ENCODE assay signal across 16 mouse cellular contexts in the genomic region with DNA sequence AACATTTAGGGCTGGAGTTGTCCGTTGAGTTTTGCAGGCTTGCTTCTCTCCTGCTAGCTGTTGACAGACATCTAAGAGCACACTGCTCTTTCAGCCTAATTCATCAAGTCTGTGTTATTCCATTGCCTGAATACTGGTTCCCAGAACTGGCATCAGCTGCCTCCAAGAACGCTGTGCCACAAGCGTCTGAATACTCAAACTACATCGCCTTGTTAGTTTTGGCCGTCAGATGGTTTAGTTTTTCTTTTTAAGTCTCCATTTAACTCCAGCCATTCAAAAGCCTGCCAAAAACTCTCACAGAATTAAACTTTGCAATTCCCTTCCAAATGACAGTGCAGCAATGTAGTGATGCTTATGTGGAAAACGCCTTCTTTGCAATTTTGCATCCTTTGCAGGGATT. TPM values are rescaled to one million over a fixed set of nuclear protein-coding genes. Genes with fewer than 3 reads are reported as not detected.
DNase-seq lines count a peak whose midpoint lies in the region; ATAC-seq and TF ChIP-seq lines count a peak whose summit lies in the region.
"Had no signal": no experiment of that assay in that cellular context is flagged by ENCODE, and none has a peak within 500 bp of the region (broad histone marks: within the 10 kb centered on the region; RNA-seq: fewer than 3 reads in every experiment).

No protein-coding gene starts in this region.

- H3K4me1 ChIP-seq in heart, embryonic 12.5 days (replicated peaks), result 0 out of 2 replicates have a peak, but pooled peaks cover 3% of the 10 kb centered on the region
- H3K4me1 ChIP-seq in forebrain, postnatal 0 days (ENCODE audit: insufficient read depth), result no peaks in the 10 kb centered on the region
- H3K4me1 ChIP-seq: hindbrain, embryonic 15.5 days; neural tube, embryonic 15.5 days had no signal

- H3K4me3 ChIP-seq in heart, embryonic 12.5 days, result no peak overlapping the region
- peak overlapping the region; percentile 11; the same call in 1 of the 2 replicates for H3K4me3 ChIP-seq in forebrain, postnatal 0 days (ENCODE audit: low read depth, low read length)
- H3K4me3 ChIP-seq: hindbrain, embryonic 15.5 days; neural tube, embryonic 15.5 days had no signal

- H3K36me3 ChIP-seq in heart, embryonic 12.5 days, result no peaks in the 10 kb centered on the region
- H3K36me3 ChIP-seq in forebrain, postnatal 0 days (ENCODE audit: insufficient read depth), result no peaks in the 10 kb centered on the region
- H3K36me3 ChIP-seq: hindbrain, embryonic 15.5 days; neural tube, embryonic 15.5 days had no signal

- no peaks in the 10 kb centered on the region for H3K27me3 ChIP-seq in heart, embryonic 12.5 days (replicated peaks)
- no peaks in the 10 kb centered on the region for H3K27me3 ChIP-seq in forebrain, postnatal 0 days (ENCODE audit: insufficient read depth, low read length)
- H3K27me3 ChIP-seq: hindbrain, embryonic 15.5 days; neural tube, embryonic 15.5 days had no signal

- no peak for ATAC-seq in heart, embryonic 12.5 days (ENCODE audit: insufficient number of reproducible peaks, low FRiP score)
- ATAC-seq in forebrain, postnatal 0 days, result peak; percentile 83
- ATAC-seq: CD4-positive, CD25-positive, alpha-beta regulatory T cell, adult 4 months had no signal

- 67% methylated on average over 6 of the region's 6 CpGs for WGBS in heart, embryonic 12.5 days
- 32% methylated on average over 6 of the region's 6 CpGs for WGBS in forebrain, postnatal 0 days

- no peak for DNase-seq in heart, postnatal 4 days
- DNase-seq in lung, postnatal 10 days, result peak; percentile 4
- no peak for DNase-seq in lung, postnatal 4 days
- DNase-seq in forebrain, postnatal 0 days, result peak; percentile 67
- DNase-seq in right cerebral cortex, postnatal 10 days (ENCODE audit: low spot score in 2 of 2), result peak; percentile 64 to 69
- no peak for DNase-seq in urinary bladder, adult 18-20 months (ENCODE audit: low spot score in 2 of 2)
- DNase-seq: cerebellum, adult 11 months; kidney, postnatal 36 days; thymus, postnatal 36 days had no signal

- no peak overlapping the region for H3K9ac ChIP-seq in heart, embryonic 12.5 days
- H3K9ac ChIP-seq in forebrain, postnatal 0 days, result no peak overlapping the region
- H3K9ac ChIP-seq: hindbrain, embryonic 15.5 days; neural tube, embryonic 15.5 days had no signal

- no peak overlapping the region for H3K27ac ChIP-seq in heart, embryonic 12.5 days (ENCODE audit: poor library complexity, severe bottlenecking)
- peak overlapping the region; percentile 64 for H3K27ac ChIP-seq in forebrain, postnatal 0 days (ENCODE audit: low read depth, low read length)
- H3K27ac ChIP-seq: hindbrain, embryonic 15.5 days; neural tube, embryonic 15.5 days had no signal

- no peak for TF ChIP-seq CTCF in forebrain, postnatal 0 days (IDR thresholded peaks at IDR 0.05; ENCODE audit: low read depth)

- H3K4me2 ChIP-seq in heart, embryonic 12.5 days, result peak overlapping the region; percentile 22; the same call in 1 of the 2 replicates
- H3K4me2 ChIP-seq in forebrain, postnatal 0 days (ENCODE audit: low read depth), result peak overlapping the region; percentile 37
- H3K4me2 ChIP-seq: hindbrain, embryonic 15.5 days had no signal

- H3K9me3 ChIP-seq in heart, embryonic 12.5 days (replicated peaks), result no peaks in the 10 kb centered on the region
- H3K9me3 ChIP-seq in forebrain, postnatal 0 days (ENCODE audit: low read length), result no peaks in the 10 kb centered on the region
- H3K9me3 ChIP-seq: hindbrain, embryonic 15.5 days; neural tube, embryonic 15.5 days had no signal

RNA-seq across cellular contexts. Expression of gene Scrg1, which starts 1.4 kb away (rescaled TPM):
- 0.58 and 1.6 TPM in 2 replicates for polyA plus RNA-seq in heart, embryonic 12.5 days (2016; fragmentation: Nextera tagmentation; extraction: Ambion mirVana)
- not detected for total RNA-seq in heart, postnatal 4 days (2021)
- total RNA-seq in forebrain, postnatal 0 days (2014; rRNA removed), result 15.4 and 20.4 TPM in 2 replicates
- polyA plus RNA-seq in forebrain, postnatal 0 days (2015; fragmentation: Nextera tagmentation; extraction: Ambion mirVana), result 39.8 and 44.4 TPM in 2 replicates
- total RNA-seq: heart, adult 18-20 months; liver, adult 2 months had no signal
- polyA plus RNA-seq: CD4-positive, CD25-positive, alpha-beta regulatory T cell, adult 4 months; liver, adult 2 months; small intestine, adult 2 months had no signal

RNA-seq across cellular contexts. Expression of gene Sap30, which starts 30.5 kb away (rescaled TPM):
- polyA plus RNA-seq in heart, embryonic 12.5 days (2016; fragmentation: Nextera tagmentation; extraction: Ambion mirVana), result 61.0 and 66.5 TPM in 2 replicates
- 10 to 100 TPM; 34.0 to 37.4 TPM for total RNA-seq in heart, postnatal 4 days (2021)
- total RNA-seq in forebrain, postnatal 0 days (2014; rRNA removed), result 28.4 and 42.0 TPM in 2 replicates
- 29.0 and 41.5 TPM in 2 replicates for polyA plus RNA-seq in forebrain, postnatal 0 days (2015; fragmentation: Nextera tagmentation; extraction: Ambion mirVana)

RNA-seq across cellular contexts. Expression of gene Hmgb2, which starts 54.6 kb away (rescaled TPM):
- polyA plus RNA-seq in heart, embryonic 12.5 days (2016; fragmentation: Nextera tagmentation; extraction: Ambion mirVana), result 346 and 354 TPM in 2 replicates
- total RNA-seq in heart, postnatal 4 days (2021), result 100 to 1,000 TPM; 159 to 180 TPM
- total RNA-seq in forebrain, postnatal 0 days (2014; rRNA removed), result 17.2 and 27.8 TPM in 2 replicates
- 61.1 and 74.8 TPM in 2 replicates for polyA plus RNA-seq in forebrain, postnatal 0 days (2015; fragmentation: Nextera tagmentation; extraction: Ambion mirVana)

Comparison
In these comparisons a context has a peak if more than half of its experiments do, and no peak if none do; other contexts are left out.
1. DNase-seq: peak in lung, postnatal 10 days (single experiment), forebrain, postnatal 0 days (single experiment) and right cerebral cortex, postnatal 10 days (2 of 2); none in heart, postnatal 4 days (single experiment), lung, postnatal 4 days (0 of 2) and urinary bladder, adult 18-20 months (0 of 2).
2. RNA of gene Scrg1, which starts 1.4 kb away (total RNA-seq): 15.4 to 20.4 TPM in forebrain, postnatal 0 days; not detected in heart, postnatal 4 days; every median in the first group is over 10 times any median in the second.